Mouse (Mus musculus): ENCODE measurements at regions not wholly inside any gene's neighbourhood (a gene's known extent, or its start where the extent isn't known, plus 50 kb on each side); places are given as distances from the start of the nearest gene placed in this dataset.

DNA sequence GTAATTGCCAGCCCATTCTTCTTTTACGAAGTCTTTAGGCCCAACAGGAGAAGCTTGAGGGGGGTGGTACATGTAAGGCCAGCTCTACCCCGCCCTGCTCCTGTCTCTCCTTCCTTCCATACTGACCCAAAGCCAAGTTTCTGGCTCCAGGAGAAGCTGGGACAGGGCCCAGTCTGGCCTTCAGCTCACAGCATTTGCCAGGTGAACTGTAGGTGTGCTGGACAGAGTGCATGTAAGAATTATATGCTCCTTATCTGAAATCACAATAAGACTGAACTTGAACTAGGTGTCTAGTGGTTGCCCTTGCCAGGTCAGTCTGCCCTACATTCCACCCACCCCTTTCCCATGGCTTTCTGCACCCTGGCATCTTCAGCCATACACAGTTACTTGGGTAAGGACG is 260.2 kb downstream of the 3100002H09Rik start:
- no peak overlapping the region for H3ac ChIP-seq (ENCODE audit: control insufficient read depth, insufficient read length, low read depth)
- H3K79me2 ChIP-seq (ENCODE audit: control insufficient read depth, insufficient read depth), result no peaks in the 10 kb centered on the region
- H3K4me3 ChIP-seq (ENCODE audit: insufficient read depth, poor library complexity, severe bottlenecking), result no peak overlapping the region
- H3K27me3 ChIP-seq (ENCODE audit: control insufficient read depth, insufficient read depth, insufficient read length), result no peaks in the 10 kb centered on the region
- TF ChIP-seq CEBPB (IDR thresholded peaks at IDR 0.05; ENCODE audit: low read depth) (no peak), CTCF (IDR thresholded peaks at IDR 0.05; ENCODE audit: control insufficient read depth, insufficient read depth, insufficient read length) (no peak), USF1 (IDR thresholded peaks at IDR 0.05; ENCODE audit: low read depth) (no peak), MYOG (IDR thresholded peaks at IDR 0.05; ENCODE audit: control insufficient read depth, extremely low read depth, insufficient read length) (no peak), FOSL1 (IDR thresholded peaks at IDR 0.05; ENCODE audit: insufficient read depth, low read length, poor library complexity, severe bottlenecking) (no peak), MYOD1 (IDR thresholded peaks at IDR 0.05; ENCODE audit: control insufficient read depth, insufficient read length, low read depth) (no peak)
- H3K79me3 ChIP-seq (ENCODE audit: low read depth), result no peaks in the 10 kb centered on the region
- no peaks in the 10 kb centered on the region for H3K36me3 ChIP-seq (ENCODE audit: control insufficient read depth, insufficient read depth)

DNA sequence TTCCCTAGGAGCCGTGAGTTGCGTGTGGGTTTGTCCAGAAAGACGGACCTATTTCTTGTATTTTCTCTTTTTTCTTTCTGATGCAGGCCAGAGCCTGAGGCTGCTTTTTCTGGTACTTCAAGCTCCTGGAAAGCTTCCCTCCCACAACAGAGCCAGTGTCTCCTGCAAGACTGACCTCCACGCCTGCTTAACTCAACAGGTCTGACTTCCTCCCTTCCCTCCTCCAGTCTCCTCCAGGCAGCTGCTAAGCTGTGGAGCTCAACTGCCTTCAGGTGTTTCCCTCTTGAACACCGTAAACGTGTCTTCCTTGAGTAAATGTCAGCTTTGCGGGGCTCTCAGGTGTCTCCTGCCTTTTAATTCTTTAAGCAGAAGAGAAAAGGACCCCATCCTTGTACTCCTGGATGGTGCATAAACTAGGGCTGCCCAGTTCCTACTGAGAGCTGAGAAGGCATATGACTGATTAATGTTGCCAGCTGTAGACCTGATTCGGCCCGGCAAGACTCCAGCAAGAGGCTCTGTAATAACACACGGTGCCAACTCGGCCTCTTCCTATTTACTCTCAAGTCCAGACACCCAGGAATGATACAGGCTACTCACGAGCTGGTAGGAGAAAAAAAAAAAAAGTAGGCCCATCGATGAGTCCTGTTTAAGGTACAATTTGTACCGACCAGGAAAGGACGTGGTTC is 260.9 kb downstream of the 3100002H09Rik start:
- H3K4me3 ChIP-seq (ENCODE audit: insufficient read depth, poor library complexity, severe bottlenecking), result no peak overlapping the region

DNA sequence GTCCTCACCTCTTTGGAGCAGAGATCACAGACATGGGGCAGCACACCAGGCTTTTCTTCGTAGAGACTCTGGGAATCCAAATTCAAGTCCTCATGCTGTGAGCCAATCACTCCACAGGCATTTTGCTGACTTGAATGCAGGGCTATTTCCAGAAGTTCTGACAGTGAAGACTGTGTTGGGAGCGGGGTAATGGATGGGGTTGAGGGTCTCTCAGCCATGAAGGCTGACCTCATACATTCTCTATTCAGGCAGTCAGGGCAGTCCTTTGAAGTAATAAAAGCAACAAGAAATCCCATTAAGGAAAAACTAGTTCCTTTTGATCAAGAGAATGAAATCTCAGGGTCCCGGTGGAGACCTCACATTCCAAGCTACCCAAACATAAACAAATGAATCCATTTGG is 261.5 kb downstream of the 3100002H09Rik start:
- no peak for TF ChIP-seq CTCF (IDR thresholded peaks at IDR 0.05; ENCODE audit: control insufficient read depth, insufficient read depth, insufficient read length)
- TF ChIP-seq MYOD1 (IDR thresholded peaks at IDR 0.05; ENCODE audit: control insufficient read depth, insufficient read length, low read depth), result no peak
- no peak for TF ChIP-seq MAX (IDR thresholded peaks at IDR 0.05)
- no peak for TF ChIP-seq CEBPB (IDR thresholded peaks at IDR 0.05; ENCODE audit: low read depth)
- TF ChIP-seq USF1 (IDR thresholded peaks at IDR 0.05; ENCODE audit: low read depth), result no peak
- TF ChIP-seq FOSL1 (IDR thresholded peaks at IDR 0.05; ENCODE audit: insufficient read depth, low read length, poor library complexity, severe bottlenecking), result no peak
- TF ChIP-seq MYOG (IDR thresholded peaks at IDR 0.05; ENCODE audit: control insufficient read depth, extremely low read depth, insufficient read length), result no peak
- Histone ChIP-seq H3K79me2 (ENCODE audit: control insufficient read depth, insufficient read depth) (no peaks in the 10 kb centered on the region), H3ac (ENCODE audit: control insufficient read depth, insufficient read length, low read depth) (no peak overlapping the region), H3K27me3 (ENCODE audit: control insufficient read depth, insufficient read depth, insufficient read length) (no peaks in the 10 kb centered on the region), H3K4me3 (ENCODE audit: insufficient read depth, poor library complexity, severe bottlenecking) (no peak overlapping the region), H3K79me3 (ENCODE audit: low read depth) (no peaks in the 10 kb centered on the region), H3K36me3 (ENCODE audit: control insufficient read depth, insufficient read depth) (no peaks in the 10 kb centered on the region)

More for the DNA sequence above, 260.9 kb downstream of the 3100002H09Rik start:
- Histone ChIP-seq H3K36me3 (ENCODE audit: control insufficient read depth, insufficient read depth) (no peaks in the 10 kb centered on the region), H3K79me2 (ENCODE audit: control insufficient read depth, insufficient read depth) (no peaks in the 10 kb centered on the region), H3K27me3 (ENCODE audit: control insufficient read depth, insufficient read depth, insufficient read length) (no peaks in the 10 kb centered on the region), H3K79me3 (ENCODE audit: low read depth) (no peaks in the 10 kb centered on the region), H3ac (ENCODE audit: control insufficient read depth, insufficient read length, low read depth) (no peak overlapping the region)
- TF ChIP-seq CEBPB (IDR thresholded peaks at IDR 0.05; ENCODE audit: low read depth) (no peak), MYOD1 (IDR thresholded peaks at IDR 0.05; ENCODE audit: control insufficient read depth, insufficient read length, low read depth) (no peak), MYOG (IDR thresholded peaks at IDR 0.05; ENCODE audit: control insufficient read depth, extremely low read depth, insufficient read length) (no peak), USF1 (IDR thresholded peaks at IDR 0.05; ENCODE audit: low read depth) (no peak), MAX (IDR thresholded peaks at IDR 0.05) (no peak), FOSL1 (IDR thresholded peaks at IDR 0.05; ENCODE audit: insufficient read depth, low read length, poor library complexity, severe bottlenecking) (no peak), CTCF (IDR thresholded peaks at IDR 0.05; ENCODE audit: control insufficient read depth, insufficient read depth, insufficient read length) (no peak)

DNA sequence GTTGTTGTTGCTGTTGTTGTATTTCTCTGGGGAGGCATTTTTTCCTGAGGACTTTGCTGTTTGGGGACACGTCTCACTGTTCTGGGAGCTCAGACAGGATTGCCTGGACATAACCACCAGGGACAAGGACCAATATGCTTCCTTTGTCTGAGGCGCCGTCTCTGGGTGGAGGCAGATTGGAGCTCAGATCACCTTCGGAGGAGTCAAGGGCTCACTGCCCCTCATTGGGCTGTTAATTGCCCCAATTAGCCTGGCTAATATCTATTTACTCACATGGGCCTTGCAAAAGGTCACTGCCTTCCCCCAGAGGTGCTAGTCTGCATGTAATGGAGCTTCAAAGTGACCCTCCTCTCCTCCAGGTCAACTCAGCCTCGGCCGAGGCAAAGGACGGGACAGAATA is 270.5 kb downstream of the 3100002H09Rik start:
- no peak overlapping the region for H3K4me3 ChIP-seq (ENCODE audit: insufficient read depth, poor library complexity, severe bottlenecking)
- no peaks in the 10 kb centered on the region for H3K79me3 ChIP-seq (ENCODE audit: low read depth)
- TF ChIP-seq CTCF (IDR thresholded peaks at IDR 0.05; ENCODE audit: control insufficient read depth, insufficient read depth, insufficient read length) (no peak), USF1 (IDR thresholded peaks at IDR 0.05; ENCODE audit: low read depth) (no peak), MYOD1 (IDR thresholded peaks at IDR 0.05; ENCODE audit: control insufficient read depth, insufficient read length, low read depth) (no peak)
- no peak overlapping the region for H3ac ChIP-seq (ENCODE audit: control insufficient read depth, insufficient read length, low read depth)
- no peaks in the 10 kb centered on the region for H3K79me2 ChIP-seq (ENCODE audit: control insufficient read depth, insufficient read depth)
- H3K36me3 ChIP-seq (ENCODE audit: control insufficient read depth, insufficient read depth), result no peaks in the 10 kb centered on the region
- H3K27me3 ChIP-seq (ENCODE audit: control insufficient read depth, insufficient read depth, insufficient read length), result no peaks in the 10 kb centered on the region

DNA sequence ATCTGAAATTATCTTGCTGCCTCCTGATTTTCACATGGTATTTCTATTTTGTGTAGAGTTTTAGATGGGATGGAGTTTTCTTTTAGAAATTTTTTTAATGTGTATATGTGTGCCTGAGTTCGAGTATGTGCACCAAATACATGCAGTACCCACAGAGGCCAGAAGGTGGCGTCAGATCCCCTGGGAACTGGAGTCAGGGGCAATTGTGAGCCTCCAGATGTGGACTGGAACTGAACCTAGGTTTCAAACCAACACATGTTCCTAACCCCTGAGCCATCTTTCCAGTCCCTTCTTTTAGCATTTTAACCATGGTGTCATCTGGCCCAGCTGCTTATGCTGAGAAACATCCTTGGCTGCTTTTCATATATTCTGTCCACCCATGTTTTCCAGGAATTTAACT is 274.9 kb downstream of the 3100002H09Rik start:
- no peaks in the 10 kb centered on the region for H3K79me2 ChIP-seq (ENCODE audit: control insufficient read depth, insufficient read depth)
- H3ac ChIP-seq (ENCODE audit: control insufficient read depth, insufficient read length, low read depth), result no peak overlapping the region
- no peaks in the 10 kb centered on the region for H3K36me3 ChIP-seq (ENCODE audit: control insufficient read depth, insufficient read depth)
- H3K79me3 ChIP-seq (ENCODE audit: low read depth), result no peaks in the 10 kb centered on the region
- no peaks in the 10 kb centered on the region for H3K27me3 ChIP-seq (ENCODE audit: control insufficient read depth, insufficient read depth, insufficient read length)
- no peak for TF ChIP-seq CEBPB (IDR thresholded peaks at IDR 0.05; ENCODE audit: low read depth)
- TF ChIP-seq CTCF (IDR thresholded peaks at IDR 0.05; ENCODE audit: control insufficient read depth, insufficient read depth, insufficient read length), result no peak
- no peak for TF ChIP-seq MYOG (IDR thresholded peaks at IDR 0.05; ENCODE audit: control insufficient read depth, extremely low read depth, insufficient read length)
- TF ChIP-seq FOSL1 (IDR thresholded peaks at IDR 0.05; ENCODE audit: insufficient read depth, low read length, poor library complexity, severe bottlenecking), result no peak
- no peak for TF ChIP-seq MYOD1 (IDR thresholded peaks at IDR 0.05; ENCODE audit: control insufficient read depth, insufficient read length, low read depth)
- no peak for TF ChIP-seq USF1 (IDR thresholded peaks at IDR 0.05; ENCODE audit: low read depth)
- TF ChIP-seq MAX (IDR thresholded peaks at IDR 0.05), result no peak
- H3K4me3 ChIP-seq (ENCODE audit: insufficient read depth, poor library complexity, severe bottlenecking), result no peak overlapping the region

GRCm38 (mm10) chr4:124332974-124333373 is 277.6 kb downstream of the 3100002H09Rik start:
- H3K79me2 ChIP-seq (ENCODE audit: control insufficient read depth, insufficient read depth), result no peaks in the 10 kb centered on the region
- no peak overlapping the region for H3K4me3 ChIP-seq (ENCODE audit: insufficient read depth, poor library complexity, severe bottlenecking)
- H3K27me3 ChIP-seq (ENCODE audit: control insufficient read depth, insufficient read depth, insufficient read length), result no peaks in the 10 kb centered on the region
- no peak overlapping the region for H3ac ChIP-seq (ENCODE audit: control insufficient read depth, insufficient read length, low read depth)
- no peaks in the 10 kb centered on the region for H3K79me3 ChIP-seq (ENCODE audit: low read depth)
- no peaks in the 10 kb centered on the region for H3K36me3 ChIP-seq (ENCODE audit: control insufficient read depth, insufficient read depth)
- no peak for TF ChIP-seq MAX (IDR thresholded peaks at IDR 0.05)
- no peak for TF ChIP-seq MYOD1 (IDR thresholded peaks at IDR 0.05; ENCODE audit: control insufficient read depth, insufficient read length, low read depth)
- no peak for TF ChIP-seq FOSL1 (IDR thresholded peaks at IDR 0.05; ENCODE audit: insufficient read depth, low read length, poor library complexity, severe bottlenecking)
- no peak for TF ChIP-seq MYOG (IDR thresholded peaks at IDR 0.05; ENCODE audit: control insufficient read depth, extremely low read depth, insufficient read length)
- TF ChIP-seq CEBPB (IDR thresholded peaks at IDR 0.05; ENCODE audit: low read depth), result no peak
- TF ChIP-seq USF1 (IDR thresholded peaks at IDR 0.05; ENCODE audit: low read depth), result no peak
- no peak for TF ChIP-seq CTCF (IDR thresholded peaks at IDR 0.05; ENCODE audit: control insufficient read depth, insufficient read depth, insufficient read length)

Measured in C2C12 (cell line).